In the genomic region with DNA sequence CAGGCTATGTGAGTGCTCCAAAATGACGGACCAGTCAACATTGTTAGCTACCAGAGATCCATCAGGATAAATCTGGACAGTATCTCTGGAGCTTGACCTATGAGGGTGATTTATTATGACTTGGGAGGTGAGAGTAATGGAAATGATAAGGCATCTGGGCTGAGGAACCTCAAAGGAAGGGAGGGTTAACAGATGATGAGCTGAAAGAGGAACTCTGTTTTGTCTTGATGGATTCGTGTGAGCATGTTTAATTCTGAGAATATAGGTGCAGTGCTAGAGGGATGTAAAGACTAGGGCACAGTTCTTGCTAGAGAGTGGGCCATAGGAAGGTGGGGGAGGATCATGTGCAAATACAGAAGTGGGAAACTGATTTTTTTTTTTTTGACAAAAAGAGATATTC, we compare ENCODE assay signal across 24 mouse cellular contexts.
"Had no signal": no experiment of that assay in that cellular context is flagged by ENCODE, and none has a peak within 500 bp of the region (broad histone marks: within the 10 kb centered on the region; RNA-seq: fewer than 3 reads in every experiment).

No protein-coding gene starts in this region.

- H3K4me2 ChIP-seq: heart, embryonic 12.5 days; hindbrain, embryonic 12.5 days; hindbrain, embryonic 14.5 days; intestine, embryonic 15.5 days; limb, embryonic 13.5 days; limb, embryonic 15.5 days; liver, embryonic 12.5 days had no signal

- H3K36me3 ChIP-seq: heart, embryonic 10.5 days; heart, embryonic 12.5 days; hindbrain, embryonic 12.5 days; intestine, embryonic 15.5 days; limb, embryonic 13.5 days; limb, embryonic 15.5 days; liver, embryonic 12.5 days had no signal

- H3K4me3 ChIP-seq: heart, embryonic 10.5 days; heart, embryonic 12.5 days; hindbrain, embryonic 12.5 days; intestine, embryonic 15.5 days; layer of hippocampus, adult 2 months; limb, embryonic 13.5 days; limb, embryonic 15.5 days; liver, embryonic 12.5 days had no signal

- DNase-seq: gastrocnemius, postnatal 14 days; gastrocnemius, postnatal 36 days; heart, adult 18-20 months; heart, postnatal 10 days; heart, postnatal 4 days; kidney, adult 18-20 months; kidney, adult 8-10 months; kidney, postnatal 10 days; kidney, postnatal 25 days; kidney, postnatal 4 days; layer of hippocampus, postnatal 36 days; left cerebral cortex, postnatal 4 days had no signal

- H3K27me3 ChIP-seq: heart, embryonic 12.5 days; hindbrain, embryonic 12.5 days; intestine, embryonic 15.5 days; limb, embryonic 13.5 days; limb, embryonic 15.5 days; liver, embryonic 12.5 days had no signal

- H3K4me1 ChIP-seq: heart, embryonic 10.5 days; heart, embryonic 12.5 days; hindbrain, embryonic 12.5 days; intestine, embryonic 15.5 days; limb, embryonic 13.5 days; limb, embryonic 15.5 days; liver, embryonic 12.5 days had no signal

- H3K9me3 ChIP-seq: heart, embryonic 10.5 days; heart, embryonic 12.5 days; hindbrain, embryonic 12.5 days; intestine, embryonic 15.5 days; limb, embryonic 13.5 days; limb, embryonic 15.5 days; liver, embryonic 12.5 days had no signal

- H3K27ac ChIP-seq: heart, embryonic 10.5 days; hindbrain, embryonic 12.5 days; hindbrain, embryonic 14.5 days; intestine, embryonic 15.5 days; layer of hippocampus, adult 2 months; limb, embryonic 13.5 days; limb, embryonic 15.5 days; liver, embryonic 12.5 days had no signal

- ATAC-seq: hindbrain, embryonic 16.5 days; inflammation-experienced regulatory T-cells, adult 6 months; intestine, embryonic 15.5 days; intestine, postnatal 0 days; liver, embryonic 12.5 days had no signal

- H3K9ac ChIP-seq: heart, embryonic 12.5 days; hindbrain, embryonic 12.5 days; hindbrain, embryonic 14.5 days; intestine, embryonic 15.5 days; limb, embryonic 13.5 days; limb, embryonic 15.5 days; liver, embryonic 12.5 days had no signal
